Mouse (Mus musculus): ENCODE measurements around the gene Draxin.

GRCm38 (mm10) chr4:148107621-148108291 lies 22.7 kb downstream of the Draxin start:
- TF ChIP-seq CTCF (conservative IDR thresholded peaks at IDR 0.05; ENCODE audit: low read length): no peak
- no peak for TF ChIP-seq POU5F1 (IDR thresholded peaks at IDR 0.05; ENCODE audit: borderline replicate concordance, low read length)
- no peak for TF ChIP-seq NANOG (IDR thresholded peaks at IDR 0.05; ENCODE audit: borderline replicate concordance, low read length)

Measured in E14TG2a.4 (cell line).